Mouse (Mus musculus): ENCODE measurements around the gene Zfp709. TPM values are rescaled to one million over a fixed set of nuclear protein-coding genes. Genes with fewer than 3 reads are reported as not detected.
"Not testable (repeated sequence)": the region's sequence is repeated elsewhere in the genome, so short reads cannot be mapped to it uniquely, and the experiment has no call there.

The Zfp709 gene
- polyA plus RNA-seq, 1 experiment from 2014 or later, result 7.4 TPM

DNA sequence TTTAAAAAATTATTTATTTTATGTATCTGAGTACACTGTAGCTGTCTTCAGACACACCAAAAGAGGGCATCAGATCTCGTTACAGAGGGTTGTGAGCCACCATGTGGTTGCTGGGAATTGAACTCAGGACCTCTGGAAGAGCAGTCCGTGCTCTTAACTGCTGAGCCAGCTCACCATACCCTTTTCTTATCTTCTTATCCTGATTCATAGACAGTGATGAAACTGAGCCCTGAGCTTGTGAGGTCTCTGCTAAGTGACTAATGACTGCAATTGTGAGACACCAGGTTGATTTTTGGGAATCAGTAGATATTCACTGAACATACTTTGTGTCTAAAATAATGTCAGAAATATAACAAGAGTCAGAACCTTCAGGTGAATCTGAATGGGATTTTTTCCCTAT is 56.2 kb downstream of the Zfp709 start:
- not testable (repeated sequence) for H3K4me1 ChIP-seq; H3K9ac ChIP-seq (replicated peaks); H3K27me3 ChIP-seq (replicated peaks); ATAC-seq (ENCODE audit: low FRiP score); H3K27ac ChIP-seq (replicated peaks); H3K4me3 ChIP-seq (replicated peaks); H3K9me3 ChIP-seq (replicated peaks); H3K4me2 ChIP-seq; H3K36me3 ChIP-seq
- WGBS, result 88% methylated on average over 2 of the region's 2 CpGs

DNA sequence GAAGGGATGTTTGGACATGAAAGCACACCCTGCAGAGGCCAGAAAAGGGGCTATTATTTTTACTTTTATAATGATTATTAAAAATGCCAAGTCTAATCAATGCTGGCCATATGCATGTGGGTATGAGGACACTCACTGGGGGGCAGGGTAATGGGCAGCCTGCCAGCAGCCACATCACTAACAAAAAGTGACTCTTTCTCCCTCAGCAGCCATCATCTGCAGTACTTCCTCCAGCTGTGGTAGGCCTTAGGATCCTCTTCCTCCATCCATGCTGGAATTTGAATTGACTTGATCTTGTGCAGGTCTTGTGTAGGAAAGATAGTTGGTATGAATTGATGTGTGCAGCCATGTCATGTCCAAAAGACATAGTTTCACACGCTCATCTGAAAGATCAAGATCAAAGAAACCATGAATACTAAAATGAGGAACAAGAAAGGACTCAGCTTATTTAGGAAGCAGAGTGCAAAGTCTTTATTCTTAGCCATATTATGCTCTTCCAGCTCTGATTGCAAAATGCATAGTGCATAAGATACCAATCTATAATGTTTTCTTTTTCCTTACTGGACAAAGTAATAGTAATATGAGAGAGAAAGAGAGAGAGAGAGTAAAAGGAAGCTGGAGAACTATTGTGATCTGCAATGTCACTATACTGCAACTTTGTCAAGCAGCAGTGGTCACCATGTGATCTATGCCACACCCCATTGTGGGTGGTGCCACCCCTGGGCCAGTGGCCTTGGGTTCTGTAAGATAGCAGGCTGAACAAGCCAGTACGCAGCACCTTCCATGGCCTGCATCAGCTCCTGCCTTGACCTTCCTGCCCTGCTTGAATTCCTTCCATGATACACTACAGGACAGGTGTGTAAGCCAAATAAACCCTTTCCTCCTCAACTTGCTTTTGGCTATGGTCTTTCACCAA is 58.7 kb downstream of the Zfp709 start:
- no peaks in the 10 kb centered on the region for H3K4me1 ChIP-seq
- 90% methylated on average over 2 of the region's 2 CpGs for WGBS
- H3K9me3 ChIP-seq (replicated peaks), result no peaks in the 10 kb centered on the region
- no peak overlapping the region for H3K4me2 ChIP-seq
- H3K36me3 ChIP-seq, result no peaks in the 10 kb centered on the region
- no peak overlapping the region for H3K9ac ChIP-seq (replicated peaks)
- H3K4me3 ChIP-seq (replicated peaks), result no peak overlapping the region
- no peak overlapping the region for H3K27ac ChIP-seq (replicated peaks)
- no peak for ATAC-seq (ENCODE audit: low FRiP score)
- H3K27me3 ChIP-seq (replicated peaks), result no peaks in the 10 kb centered on the region

DNA sequence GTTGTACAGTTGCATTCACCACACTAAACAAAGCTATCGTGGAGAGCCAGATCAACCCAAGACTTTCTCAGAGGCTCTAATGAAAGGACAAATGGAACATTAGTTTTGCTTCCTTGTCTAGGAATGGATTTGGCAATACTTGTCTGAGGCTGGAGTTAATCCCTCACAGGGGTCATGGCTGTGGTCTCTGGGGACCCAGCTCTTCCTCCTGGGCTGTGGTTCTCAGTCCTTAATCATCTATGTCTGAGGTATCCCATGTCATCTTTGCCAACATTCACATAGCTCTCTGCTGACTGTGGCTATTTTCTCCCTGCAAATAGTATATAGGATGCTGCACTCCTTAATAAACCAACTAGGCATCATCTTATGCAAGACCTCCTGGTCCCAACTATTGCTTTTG is 60.0 kb downstream of the Zfp709 start:
- no peak overlapping the region for H3K4me2 ChIP-seq
- H3K27me3 ChIP-seq (replicated peaks), result no peaks in the 10 kb centered on the region
- no peak for ATAC-seq (ENCODE audit: low FRiP score)
- no peaks in the 10 kb centered on the region for H3K9me3 ChIP-seq (replicated peaks)
- WGBS, result 97% methylated on average over 1 of the region's 1 CpGs
- no peak overlapping the region for H3K4me3 ChIP-seq (replicated peaks)
- H3K4me1 ChIP-seq, result no peaks in the 10 kb centered on the region
- H3K9ac ChIP-seq (replicated peaks), result no peak overlapping the region
- H3K36me3 ChIP-seq, result no peaks in the 10 kb centered on the region
- no peak overlapping the region for H3K27ac ChIP-seq (replicated peaks)

Other genes starting within 250 kb of the Zfp709 start
- 18.1 and 22.2 TPM in 2 replicates for gene Unc13a, start 210.3 kb upstream of the Zfp709 start, polyA plus RNA-seq (2015; fragmentation: Nextera tagmentation; extraction: Ambion mirVana)
- 7.4 and 11.5 TPM in 2 replicates for gene Jak3, start 205.7 kb upstream of the Zfp709 start, polyA plus RNA-seq (2015; fragmentation: Nextera tagmentation; extraction: Ambion mirVana)
- gene Insl3, start 192.8 kb upstream of the Zfp709 start, polyA plus RNA-seq (2015; fragmentation: Nextera tagmentation; extraction: Ambion mirVana), result 1.4 and 2.8 TPM in 2 replicates
- 0.56 and 1.3 TPM in 2 replicates for gene B3gnt3, start 180.2 kb upstream of the Zfp709 start, polyA plus RNA-seq (2015; fragmentation: Nextera tagmentation; extraction: Ambion mirVana)
- gene Fcho1, start 156.3 kb upstream of the Zfp709 start, polyA plus RNA-seq (2015; fragmentation: Nextera tagmentation; extraction: Ambion mirVana), result 81.2 and 85.0 TPM in 2 replicates
- 13.5 and 17.1 TPM in 2 replicates for gene Zfp882, start 26.6 kb downstream of the Zfp709 start, polyA plus RNA-seq (2015; fragmentation: Nextera tagmentation; extraction: Ambion mirVana)
- 33.5 and 35.1 TPM in 2 replicates for gene Zfp617, start 26.6 kb downstream of the Zfp709 start, polyA plus RNA-seq (2015; fragmentation: Nextera tagmentation; extraction: Ambion mirVana)
- gene Zfp961, start 69.0 kb downstream of the Zfp709 start, polyA plus RNA-seq (2015; fragmentation: Nextera tagmentation; extraction: Ambion mirVana), result 13.8 and 19.4 TPM in 2 replicates
- gene Cyp4f18, start 127.6 kb downstream of the Zfp709 start, polyA plus RNA-seq (2015; fragmentation: Nextera tagmentation; extraction: Ambion mirVana), result 1.2 and 1.3 TPM in 2 replicates
- gene Olfr372, start 159.2 kb downstream of the Zfp709 start, polyA plus RNA-seq (2015; fragmentation: Nextera tagmentation; extraction: Ambion mirVana), result not detected in 2 replicates
- gene Olfr373, start 201.2 kb downstream of the Zfp709 start, polyA plus RNA-seq (2015; fragmentation: Nextera tagmentation; extraction: Ambion mirVana), result 0.04 TPM in 1 of 2 replicates, not detected in the other
- gene Olfr374, start 225.0 kb downstream of the Zfp709 start, polyA plus RNA-seq (2015; fragmentation: Nextera tagmentation; extraction: Ambion mirVana), result 0.03 TPM in 2 replicates